Mouse (Mus musculus) heart, embryonic 11.5 days (tissue): ENCODE results near the gene Zranb3. TPM values are rescaled to one million over a fixed set of nuclear protein-coding genes. Genes with fewer than 3 reads are reported as not detected.
"Not testable (repeated sequence)": the region's sequence is repeated elsewhere in the genome, so short reads cannot be mapped to it uniquely, and the experiment has no call there.

Experiments used
- ATAC-seq: fragments of 200-750 bp; cut with Nextera tagmentation; replicated peaks from 2 replicates; pipeline ENCODE4 v1.8.0; 2017; ENCODE audit warnings: moderate library complexity; ENCODE audit not compliant: insufficient number of reproducible peaks, low FRiP score, low TSS enrichment
- H3K27ac ChIP-seq: fragments of 300-500 bp; sonication (generic); 2 replicates; pipeline ENCODE4 v1.5.1; 2014; ENCODE audit warnings: mild to moderate bottlenecking, low read depth, low read length
- H3K27me3 ChIP-seq: fragments of 300-500 bp; sonication (generic); 2 replicates; pipeline ENCODE4 v1.6.1; 2014; ENCODE audit warnings: mild to moderate bottlenecking, low read length, mixed read lengths; ENCODE audit not compliant: control insufficient read depth, insufficient read depth
- H3K36me3 ChIP-seq: fragments of 300-500 bp; sonication (generic); 2 replicates; pipeline ENCODE4 v1.6.1; 2014; ENCODE audit warnings: mild to moderate bottlenecking, low read length, moderate library complexity, mixed read lengths; ENCODE audit not compliant: control insufficient read depth, insufficient read depth
- H3K4me1 ChIP-seq: fragments of 300-500 bp; sonication (generic); 2 replicates; pipeline ENCODE4 v1.6.1; 2014; ENCODE audit warnings: low read length; ENCODE audit not compliant: control insufficient read depth, insufficient read depth
- H3K4me2 ChIP-seq: fragments of 300-500 bp; sonication (generic); 2 replicates; pipeline ENCODE4 v1.6.1; 2014; ENCODE audit warnings: mild to moderate bottlenecking, moderate library complexity
- H3K4me3 ChIP-seq: fragments of 300-500 bp; sonication (generic); 2 replicates; pipeline ENCODE4 v1.5.1; 2014; ENCODE audit warnings: low read depth, low read length
- H3K9ac ChIP-seq: fragments of 300-500 bp; sonication (generic); 2 replicates; pipeline ENCODE4 v1.6.1; 2014; ENCODE audit warnings: mild to moderate bottlenecking, low read depth, low read length, moderate library complexity
- H3K9me3 ChIP-seq: fragments of 300-500 bp; sonication (generic); replicated peaks from 2 replicates; pipeline ENCODE4 v1.6.1; 2016; ENCODE audit warnings: low read length; ENCODE audit not compliant: control insufficient read depth
- WGBS: fragments of 180-500 bp; shearing (Covaris S2); extraction: QIAGEN DNeasy Blood & Tissue Kit; methylation state at CpG from one replicate; pipeline ENCODE4 v1.1.7; 2014; ENCODE audit not compliant: insufficient replicate concordance; 5-methylcytosine and 5-hydroxymethylcytosine counted together
- polyA plus RNA-seq: library from polyadenylated mRNA; unstranded; fragments of >200 nt; fragmentation: Nextera tagmentation; extraction: Ambion mirVana; gene quantifications from 2 replicates; pipeline ENCODE4 v1.2.1, GENCODE M21; 2014

Zranb3 gene
- polyA plus RNA-seq, 1 experiment from 2014 or later: 8.2 TPM

DNA sequence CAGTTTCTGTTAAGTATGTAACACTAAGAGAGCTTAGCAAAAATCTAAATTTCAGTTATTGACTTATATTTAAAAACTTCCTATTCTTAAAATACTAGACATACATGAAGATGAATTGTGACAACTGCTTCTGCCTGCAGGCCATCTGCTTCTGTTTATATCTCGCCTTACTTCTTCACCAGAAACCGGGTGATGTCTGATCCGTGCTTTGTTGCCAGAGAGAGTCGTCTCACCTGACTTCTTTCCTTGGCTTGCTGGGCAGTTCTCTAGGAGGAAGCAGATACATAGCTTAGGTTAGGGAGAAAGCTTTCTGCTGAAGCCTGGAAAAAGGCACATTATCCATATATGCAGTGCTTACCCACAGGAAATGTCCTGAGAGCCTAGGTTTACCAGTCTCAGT is 148.0 kb downstream of the Zranb3 start:
- Histone ChIP-seq H3K27me3 (no peaks in the 10 kb centered on the region), H3K4me1 (peaks cover 5% of the 10 kb centered on the region; the same call in 1 of the 2 replicates), H3K4me2 (no peak overlapping the region), H3K9ac (no peak overlapping the region), H3K36me3 (peaks cover 1% of the 10 kb centered on the region; the same call in 1 of the 2 replicates), H3K27ac (no peak overlapping the region), H3K9me3 (no peaks in the 10 kb centered on the region), H3K4me3 (no peak overlapping the region)
- 81% methylated on average over 4 of the region's 4 CpGs for WGBS
- ATAC-seq: no peak

DNA sequence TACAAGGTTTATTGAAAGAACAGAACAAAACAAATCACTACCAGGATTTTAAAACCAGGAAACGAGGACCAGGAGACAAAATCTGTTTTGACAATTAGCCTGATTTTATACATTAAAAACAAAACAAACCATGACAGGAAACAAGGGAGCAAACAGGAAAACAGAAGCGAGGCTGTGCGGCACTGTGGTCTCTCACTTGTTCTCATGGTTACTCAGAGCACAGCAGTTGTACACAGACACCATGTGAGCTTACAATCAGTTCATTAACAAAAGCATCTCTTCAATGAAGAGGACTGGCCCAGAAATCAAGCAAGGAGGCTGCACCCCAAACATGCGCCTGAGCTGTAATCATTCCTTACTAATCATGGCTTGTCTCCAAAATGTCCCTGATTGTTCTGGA is 148.6 kb downstream of the Zranb3 start:
- H3K4me1 ChIP-seq, H3K36me3 ChIP-seq, H3K9ac ChIP-seq, H3K4me2 ChIP-seq, H3K27ac ChIP-seq, ATAC-seq, H3K27me3 ChIP-seq, H3K4me3 ChIP-seq, H3K9me3 ChIP-seq: not testable (repeated sequence)
- WGBS: 79% methylated on average over 4 of the region's 4 CpGs

DNA sequence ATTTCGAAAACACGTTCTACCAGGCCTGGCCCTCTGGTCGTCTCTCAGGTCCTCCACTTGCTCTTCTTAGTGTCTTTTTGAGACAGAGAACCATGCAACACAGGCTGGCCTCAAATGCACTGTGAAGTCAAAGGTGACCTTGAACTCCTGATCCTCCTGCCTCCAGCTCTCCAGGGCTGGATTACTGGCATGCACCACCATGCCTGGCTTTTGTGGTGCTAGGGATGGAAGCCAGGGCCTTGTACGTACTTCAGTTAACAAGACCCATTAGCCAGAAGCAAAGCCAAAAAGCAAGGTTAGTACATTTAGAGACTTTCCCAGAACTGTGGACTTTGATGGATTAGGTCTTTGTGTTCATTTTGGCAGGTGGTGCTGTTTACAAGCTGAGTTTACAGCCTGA is 150.6 kb downstream of the Zranb3 start:
- Histone ChIP-seq H3K4me2 (no peak overlapping the region), H3K27ac (no peak overlapping the region), H3K36me3 (no peaks in the 10 kb centered on the region; the same call in 1 of the 2 replicates), H3K4me3 (no peak overlapping the region), H3K9me3 (no peaks in the 10 kb centered on the region), H3K9ac (no peak overlapping the region), H3K27me3 (no peaks in the 10 kb centered on the region), H3K4me1 (no peaks in the 10 kb centered on the region; the same call in 1 of the 2 replicates)
- WGBS: 87% methylated on average over 4 of the region's 4 CpGs
- no peak for ATAC-seq

DNA sequence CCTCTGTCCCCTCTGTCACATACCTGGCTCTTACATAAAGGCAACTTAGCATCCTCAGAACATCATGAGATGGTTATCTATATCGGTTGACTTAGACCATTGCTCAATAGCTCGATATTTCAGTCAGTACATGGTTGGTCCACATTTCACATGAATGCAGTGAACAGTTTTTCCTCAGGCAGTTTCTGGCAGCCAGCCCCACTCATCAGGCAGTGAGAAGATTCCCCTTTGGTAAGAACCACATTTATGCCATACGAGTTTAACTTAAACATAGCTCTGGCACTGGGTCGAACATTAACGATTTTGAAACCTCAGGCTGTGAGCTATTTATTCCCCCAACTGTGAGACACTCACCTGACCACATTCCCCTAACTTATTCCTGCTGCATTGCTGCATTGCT is 154.1 kb downstream of the Zranb3 start:
- Histone ChIP-seq H3K9me3 (no peaks in the 10 kb centered on the region), H3K27ac (no peak overlapping the region), H3K4me2 (no peak overlapping the region), H3K27me3 (no peaks in the 10 kb centered on the region), H3K4me1 (no peaks in the 10 kb centered on the region; the same call in 1 of the 2 replicates), H3K36me3 (peaks cover 6% of the 10 kb centered on the region), H3K4me3 (no peak overlapping the region), H3K9ac (no peak overlapping the region)
- no peak for ATAC-seq
- WGBS: 83% methylated on average over 5 of the region's 5 CpGs

DNA sequence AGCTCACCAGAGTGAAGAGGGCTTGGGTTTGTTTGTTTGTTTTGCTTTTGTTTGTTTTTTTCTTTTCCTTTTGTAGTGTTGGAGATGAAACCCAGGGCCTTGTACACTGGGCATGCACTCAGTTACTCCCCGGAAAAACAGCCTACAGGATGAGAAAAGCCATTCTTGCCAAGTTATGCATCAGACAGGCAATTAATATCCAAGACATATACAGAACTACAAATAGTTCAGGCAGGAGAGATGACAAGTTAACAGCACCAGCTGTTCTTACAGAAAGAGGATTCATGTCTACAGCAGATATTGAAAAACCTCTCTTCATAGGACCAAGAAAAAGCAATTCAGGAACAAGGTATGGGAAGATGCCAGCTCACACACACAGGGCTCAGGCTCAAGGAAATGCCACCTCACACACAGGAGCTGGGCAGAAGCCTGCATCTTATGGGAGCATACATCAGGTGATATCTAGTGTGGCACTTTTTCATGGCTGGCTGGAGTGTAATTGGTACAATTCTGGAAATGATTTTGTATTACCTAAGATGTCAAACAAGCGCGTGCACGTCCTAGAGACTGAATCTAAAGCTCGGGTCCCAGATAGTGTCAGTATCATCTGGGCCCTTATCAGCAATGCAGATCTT is 156.1 kb downstream of the Zranb3 start:
- Histone ChIP-seq H3K27ac (no peak overlapping the region), H3K4me1 (no peaks in the 10 kb centered on the region; the same call in 1 of the 2 replicates), H3K4me3 (no peak overlapping the region), H3K4me2 (no peak overlapping the region), H3K9me3 (no peaks in the 10 kb centered on the region), H3K27me3 (no peaks in the 10 kb centered on the region), H3K9ac (no peak overlapping the region), H3K36me3 (peaks cover 15% of the 10 kb centered on the region)
- 81% methylated on average over 5 of the region's 5 CpGs for WGBS
- no peak for ATAC-seq

DNA sequence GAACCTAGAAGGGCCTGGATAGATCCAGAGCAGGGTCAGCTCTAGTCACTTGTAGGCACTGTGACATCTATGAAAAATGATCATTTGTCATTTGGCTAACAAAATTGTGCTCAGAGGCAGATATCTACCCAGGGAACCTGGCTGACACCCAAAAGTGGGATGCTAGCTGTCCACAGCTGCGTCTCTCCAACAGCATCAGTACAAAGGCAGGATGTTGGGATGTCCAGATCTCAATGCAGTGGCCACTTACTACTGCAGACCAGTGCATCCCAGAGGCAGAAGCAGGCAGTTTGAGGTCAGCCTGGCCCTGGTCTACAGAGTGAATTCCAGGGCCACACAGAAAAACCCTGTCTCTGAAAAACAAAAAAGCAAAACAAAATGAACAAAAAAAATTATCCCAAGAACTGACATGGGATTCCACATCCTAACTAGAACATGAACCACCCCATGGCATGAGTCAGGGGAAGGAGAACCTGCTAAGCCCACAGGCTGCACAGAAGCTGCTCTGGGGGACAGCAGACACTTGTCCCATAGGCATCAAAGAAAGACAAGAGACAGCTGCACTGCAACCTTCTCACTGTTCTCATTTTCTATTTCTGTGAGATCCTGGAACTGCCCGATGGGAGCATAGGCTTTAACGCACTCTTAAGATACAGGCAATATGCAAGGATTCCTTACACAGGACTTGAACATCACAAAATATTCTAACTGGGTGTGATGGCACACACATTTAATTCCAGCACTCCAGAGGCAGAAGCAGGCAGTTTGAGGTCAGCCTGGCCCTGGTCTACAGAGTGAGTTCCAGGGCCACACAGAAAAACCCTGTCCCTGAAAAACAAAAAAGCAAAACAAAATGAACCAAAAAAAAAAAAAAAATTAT is 156.9 kb downstream of the Zranb3 start:
- no peak for ATAC-seq
- 73% methylated on average over 3 of the region's 3 CpGs for WGBS
- no peak overlapping the region for H3K9ac ChIP-seq
- peaks cover 15% of the 10 kb centered on the region for H3K36me3 ChIP-seq
- no peaks in the 10 kb centered on the region for H3K9me3 ChIP-seq
- no peak overlapping the region for H3K4me2 ChIP-seq
- H3K27me3 ChIP-seq: no peaks in the 10 kb centered on the region
- no peaks in the 10 kb centered on the region; the same call in 1 of the 2 replicates for H3K4me1 ChIP-seq
- H3K27ac ChIP-seq: no peak overlapping the region
- no peak overlapping the region for H3K4me3 ChIP-seq

DNA sequence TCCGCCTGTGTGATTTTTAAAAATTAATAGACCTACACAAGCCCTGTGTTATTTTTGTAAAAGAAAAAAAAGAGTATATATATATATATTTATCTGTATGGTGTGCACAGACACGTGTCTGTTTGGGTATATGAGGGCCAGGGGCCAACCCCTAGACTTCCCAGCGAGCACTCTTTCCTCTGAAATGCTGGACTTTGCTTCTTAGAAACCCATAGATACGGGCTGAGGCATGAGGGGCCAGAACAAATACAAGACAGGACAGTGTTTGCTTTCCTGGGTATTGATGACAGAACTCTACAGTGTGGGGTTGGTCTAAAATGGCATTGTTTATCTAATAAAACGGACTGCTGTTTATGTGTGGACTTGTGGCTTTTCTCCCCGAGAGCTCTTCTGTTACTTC is 159.3 kb downstream of the Zranb3 start:
- H3K36me3 ChIP-seq: peaks cover 36% of the 10 kb centered on the region
- WGBS: 79% methylated on average over 6 of the region's 6 CpGs
- no peak for ATAC-seq

DNA sequence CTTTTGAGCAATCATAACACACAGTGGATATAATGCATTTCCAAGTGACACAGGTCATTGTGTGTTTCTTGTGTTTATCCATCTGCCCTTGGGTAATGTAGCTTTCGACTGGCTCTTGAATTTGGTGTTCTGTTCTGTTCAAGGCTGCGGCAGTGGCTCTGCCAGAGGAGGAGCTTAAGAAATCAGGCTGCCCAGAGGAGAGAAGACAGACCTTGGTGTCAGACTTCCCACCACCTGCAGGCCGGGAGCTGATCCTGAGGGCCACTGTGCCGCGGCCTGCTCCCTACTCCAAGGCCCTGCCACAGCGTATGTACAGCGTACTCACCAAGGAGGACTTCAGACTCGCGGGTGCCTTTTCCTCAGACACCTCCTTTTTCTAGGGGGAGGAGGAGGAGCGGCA is 160.6 kb downstream of the Zranb3 start:
- no peak overlapping the region for H3K4me3 ChIP-seq
- WGBS: 91% methylated on average over 10 of the region's 10 CpGs
- no peaks in the 10 kb centered on the region for H3K4me1 ChIP-seq
- H3K9ac ChIP-seq: no peak overlapping the region
- H3K27me3 ChIP-seq: no peaks in the 10 kb centered on the region
- H3K36me3 ChIP-seq: peaks cover 47% of the 10 kb centered on the region
- no peak overlapping the region for H3K27ac ChIP-seq
- peaks cover 3% of the 10 kb centered on the region for H3K9me3 ChIP-seq
- H3K4me2 ChIP-seq: no peak overlapping the region
- no peak for ATAC-seq

More for the DNA sequence above, 159.3 kb downstream of the Zranb3 start:
- H3K4me2 ChIP-seq: no peak overlapping the region
- no peak overlapping the region for H3K4me3 ChIP-seq
- H3K9me3 ChIP-seq: peaks cover 3% of the 10 kb centered on the region
- no peaks in the 10 kb centered on the region for H3K27me3 ChIP-seq
- no peak overlapping the region for H3K27ac ChIP-seq
- H3K9ac ChIP-seq: no peak overlapping the region
- H3K4me1 ChIP-seq: no peaks in the 10 kb centered on the region
